Mouse (Mus musculus) granulocyte monocyte progenitor cell, adult 5-6 weeks (primary cell): ENCODE data around the gene Gemin2. TPM values are rescaled to one million over a fixed set of nuclear protein-coding genes. Genes with fewer than 3 reads are reported as not detected.

Source experiments
- ATAC-seq: replicated peaks from 2 replicates; pipeline ENCODE4 v1.8.0; 2016; ENCODE audit warnings: mild to moderate bottlenecking, moderate TSS enrichment, inconsistent platforms; ENCODE audit not compliant: poor library complexity, severe bottlenecking
- total RNA-seq, 2 experiments: library from RNA; stranded (forward) in 1 of 2; stranded (reverse) in 1 of 2; fragments of 200-712, 200-1000 nt in 1 of 2; fragments of >200 nt in 1 of 2; fragmentation: Nextera tagmentation in 1 of 2; gene quantifications; 2 replicates each; pipeline ENCODE4 v1.2.3; 2014 to 2017

The Gemin2 gene
- total RNA-seq (2014; fragmentation: Nextera tagmentation): 23.0 and 23.4 TPM in 2 replicates
- total RNA-seq (2017): 14.0 and 22.3 TPM in 2 replicates

DNA sequence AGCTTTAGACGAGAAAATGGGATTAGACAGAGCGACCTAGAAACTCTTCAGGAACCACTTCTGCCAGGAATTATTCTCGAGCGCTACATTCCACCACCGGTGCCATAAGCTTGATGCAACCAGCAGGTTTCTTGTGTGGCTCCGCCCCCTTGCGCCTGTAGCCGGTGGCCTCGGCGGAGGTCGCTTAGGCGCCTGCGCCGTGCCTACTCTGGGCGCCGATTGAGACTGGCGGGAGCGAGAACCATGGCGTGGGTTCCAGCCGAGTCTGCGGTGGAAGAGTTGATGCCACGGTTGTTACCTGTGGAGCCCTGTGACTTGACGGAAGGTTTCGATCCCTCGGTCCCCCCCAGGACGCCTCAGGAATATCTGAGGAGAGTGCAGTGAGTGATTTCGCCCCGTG lies at the start of gene Gemin2:
TSS of gene Gemin2 (plus strand) at position 160 of the 400 bp plus-strand sequence.
- peak; percentile 73 for ATAC-seq

DNA sequence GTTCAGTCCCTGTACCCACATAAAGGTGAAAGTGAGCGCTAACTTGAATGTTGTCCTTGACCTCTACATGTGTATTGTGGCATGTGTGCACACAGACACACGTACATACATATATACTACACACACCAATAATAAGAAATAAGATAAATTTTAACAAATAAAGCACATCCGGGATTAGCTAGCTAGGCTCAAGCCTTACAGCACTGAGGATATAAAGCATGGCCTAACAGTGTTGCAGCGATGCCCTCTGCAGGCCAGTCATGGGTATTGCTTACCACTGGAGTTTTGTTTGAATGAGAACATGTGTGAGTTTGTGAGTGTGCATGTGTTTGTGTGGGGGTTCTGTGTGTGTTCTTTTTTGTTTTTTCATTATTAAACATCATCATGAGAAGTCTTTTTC lies 48.6 kb upstream of the Gemin2 start:
- ATAC-seq: peak; percentile 86

DNA sequence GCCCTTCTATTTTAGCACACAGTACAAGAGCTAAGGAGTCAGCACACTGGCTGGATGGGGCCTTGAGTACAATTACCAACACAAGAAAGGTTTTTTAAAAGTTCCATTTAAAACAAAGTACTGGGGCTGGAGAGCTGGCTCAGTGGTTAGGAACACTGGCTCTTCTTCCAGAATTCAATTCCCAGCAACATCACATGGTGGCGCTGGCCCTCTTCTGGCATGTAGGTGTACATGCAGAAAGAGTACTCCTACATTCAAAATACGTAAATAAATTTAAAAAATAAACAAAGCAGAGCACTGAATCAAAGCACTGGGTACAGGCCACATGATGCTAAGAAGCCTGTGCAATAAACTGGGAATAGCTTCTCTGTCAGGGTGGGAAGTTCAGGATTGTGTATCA lies 36.2 kb upstream of the Gemin2 start:
- ATAC-seq: no peak

DNA sequence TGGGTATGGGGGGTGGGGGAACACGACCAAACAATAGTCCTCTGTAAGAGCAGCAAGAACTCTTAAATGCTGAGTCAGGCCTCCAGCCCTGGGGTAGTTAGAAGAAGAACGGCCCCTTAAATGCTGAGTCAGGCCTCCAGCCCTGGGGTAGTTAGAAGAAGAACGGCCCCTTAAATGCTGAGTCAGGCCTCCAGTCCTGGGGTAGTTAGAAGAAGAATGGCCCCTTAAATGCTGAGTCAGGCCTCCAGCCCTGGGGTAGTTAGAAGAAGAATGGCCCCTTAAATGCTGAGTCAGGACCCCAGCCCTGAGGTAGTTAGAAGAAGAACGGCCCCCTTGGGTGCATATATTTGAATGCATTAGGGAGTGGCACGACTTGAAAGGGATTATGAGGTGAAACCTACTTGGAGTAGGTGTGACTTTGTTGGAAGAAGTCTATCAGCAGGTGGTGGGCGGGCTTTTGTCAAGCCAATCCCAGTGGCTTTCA lies 32.0 kb upstream of the Gemin2 start:
- ATAC-seq: peak; percentile 30

DNA sequence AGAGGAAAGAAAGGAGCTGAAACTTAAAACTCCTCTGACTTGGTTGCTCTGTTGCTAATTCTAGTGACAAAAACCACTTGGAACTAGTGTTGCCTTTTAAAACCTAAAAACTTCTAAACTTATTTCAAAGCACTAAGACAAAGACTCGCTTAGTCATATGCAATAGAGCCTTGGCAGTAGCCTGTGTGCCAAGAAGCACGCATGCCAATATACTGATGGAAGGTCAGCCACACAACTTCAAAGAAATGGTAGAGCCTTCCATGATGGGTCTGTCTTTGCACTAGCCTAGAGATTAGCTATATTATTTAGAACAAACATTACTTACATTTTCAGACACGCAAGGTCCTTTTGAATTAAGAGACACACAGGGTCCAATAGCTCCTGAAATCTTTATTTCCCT lies 27.4 kb upstream of the Gemin2 start:
- ATAC-seq: no peak

- ATAC-seq: no peak
Measured at GRCm38 (mm10) chr12:59010482-59010881, 2.7 kb upstream of the Gemin2 start.

- no peak for ATAC-seq
Measured at GRCm38 (mm10) chr12:59011275-59011843, 1.8 kb upstream of the Gemin2 start.

DNA sequence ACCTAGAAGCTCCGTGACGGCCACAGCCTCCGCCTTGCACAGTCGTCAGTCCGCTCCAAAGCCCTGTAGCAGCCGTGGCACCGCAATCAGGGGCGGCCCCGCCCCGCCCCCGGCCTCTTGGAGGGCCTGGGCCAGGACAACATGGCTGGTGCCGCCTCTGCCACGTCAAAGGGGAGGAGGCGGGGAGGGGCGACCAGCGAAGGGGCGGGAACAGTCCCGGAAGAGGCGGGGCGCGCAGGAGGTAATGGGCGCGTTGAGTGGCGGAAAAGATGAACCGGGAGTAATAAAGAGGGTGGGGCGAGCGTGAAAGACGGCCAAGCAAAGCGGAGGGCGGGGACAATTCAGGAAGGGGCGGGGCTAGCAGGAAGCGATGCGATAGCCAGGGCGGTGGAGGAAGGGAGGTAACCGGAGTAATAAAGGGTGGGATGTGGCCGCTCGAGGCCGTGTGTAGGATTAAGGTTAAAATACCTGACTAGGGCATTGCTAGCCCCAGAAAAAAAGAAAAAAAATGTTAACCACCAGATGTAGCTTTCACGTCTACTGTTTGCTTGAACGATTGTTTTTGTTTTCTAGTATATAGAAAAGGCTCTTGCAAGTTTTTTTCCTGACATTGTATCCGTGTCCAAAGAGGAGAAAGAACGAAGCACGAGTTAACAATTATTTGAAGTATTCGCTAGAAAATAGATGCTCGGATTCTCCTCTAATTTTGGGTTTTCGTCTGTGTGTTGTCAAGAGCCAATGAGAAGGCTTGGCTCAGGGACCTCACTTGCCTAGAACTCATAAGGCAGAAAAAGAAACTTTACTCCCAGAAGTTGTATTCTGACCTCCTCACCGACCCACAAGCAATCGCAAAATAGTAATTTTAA lies 1.1 kb upstream of the Gemin2 start, which contains the start of gene Sec23a:
TSS of gene Sec23a (minus strand) at position 174 of the 866 bp plus-strand sequence.
- peak; percentile 83 for ATAC-seq

DNA sequence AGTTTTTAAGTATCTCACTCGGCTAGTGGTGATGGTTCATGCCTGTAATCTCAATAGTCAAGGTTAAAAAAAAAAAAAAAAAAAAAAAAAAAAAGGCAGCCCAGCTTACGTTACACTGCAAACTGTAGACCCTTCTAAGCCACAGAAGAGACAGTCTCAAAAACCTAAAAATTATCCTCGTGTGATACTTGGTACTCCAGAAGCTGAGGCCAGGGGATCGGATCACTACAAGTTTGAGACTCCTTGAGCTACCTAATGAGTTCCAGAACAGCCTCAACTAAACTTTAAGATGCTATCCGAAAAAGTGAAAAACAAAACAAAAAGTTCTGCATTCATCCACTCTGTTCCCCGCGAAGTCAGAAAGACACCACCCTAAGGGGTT lies 492 bp upstream of the Gemin2 start:
- no peak for ATAC-seq

GRCm38 (mm10) chr12:59017970-59018369 lies 4.8 kb downstream of the Gemin2 start:
- ATAC-seq: no peak

DNA sequence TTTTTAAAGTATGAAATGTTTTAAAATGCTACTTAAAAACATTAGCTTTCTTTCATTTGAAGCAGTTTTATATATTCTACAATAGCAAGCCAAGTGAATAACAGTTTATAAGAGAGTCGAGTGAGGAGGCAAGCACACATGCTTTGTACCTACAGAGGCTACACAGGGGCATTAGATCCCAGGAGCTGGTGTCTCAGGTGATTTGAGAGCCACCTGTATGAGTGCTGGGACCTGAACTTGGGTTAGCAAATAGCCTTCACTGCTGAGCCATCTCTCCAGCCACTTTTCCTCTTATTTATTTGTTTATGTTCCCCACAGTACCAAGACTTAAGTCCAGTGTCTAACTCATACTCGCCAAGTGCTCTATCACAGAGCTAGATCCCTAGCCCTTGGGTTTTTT lies 6.7 kb downstream of the Gemin2 start:
- no peak for ATAC-seq

- ATAC-seq: no peak
Measured at GRCm38 (mm10) chr12:59021306-59021705, 8.1 kb downstream of the Gemin2 start.

DNA sequence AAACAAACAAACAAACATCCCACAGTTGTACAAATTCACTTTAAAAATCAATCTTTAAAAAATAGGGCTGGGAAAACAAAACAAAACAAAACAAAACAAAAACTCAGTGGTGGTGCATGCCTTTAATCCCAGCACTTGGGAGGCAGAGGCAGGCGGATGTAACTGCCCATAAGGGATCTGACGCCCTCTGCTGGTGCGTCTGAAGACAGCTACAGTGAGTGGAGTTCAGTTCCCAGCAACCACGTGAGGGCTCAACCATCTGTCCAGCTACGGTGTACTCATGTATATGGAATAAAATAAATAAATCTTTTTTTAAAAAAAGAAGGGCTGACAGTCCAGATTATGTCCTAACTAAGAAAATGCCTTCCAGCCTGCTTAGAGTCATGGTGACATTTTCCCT lies 18.9 kb downstream of the Gemin2 start:
- ATAC-seq: peak; percentile 68

GRCm38 (mm10) chr12:59039162-59039970 lies 26.2 kb downstream of the Gemin2 start:
- no peak for ATAC-seq

- ATAC-seq: peak; percentile 88
Measured at GRCm38 (mm10) chr12:59039971-59040844, 27.0 kb downstream of the Gemin2 start.

DNA sequence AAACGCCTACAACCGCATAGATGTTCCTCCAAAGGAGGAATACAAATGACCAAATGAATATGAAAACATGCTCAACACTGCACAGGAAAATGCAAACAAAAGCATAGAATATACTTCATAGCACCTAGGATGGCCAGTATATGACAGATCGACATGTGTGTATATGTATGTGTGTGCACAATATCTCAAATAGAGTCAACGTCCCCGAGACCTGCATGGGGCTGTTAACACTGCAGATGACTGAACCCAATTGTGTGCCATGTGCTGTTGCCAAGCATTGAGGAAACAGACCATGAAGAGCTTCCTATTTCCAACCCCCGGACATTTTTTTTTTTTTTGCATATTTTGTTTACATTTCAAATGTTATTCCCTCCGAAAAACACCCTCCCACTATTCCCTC lies 27.7 kb downstream of the Gemin2 start:
- ATAC-seq: peak; percentile 58

DNA sequence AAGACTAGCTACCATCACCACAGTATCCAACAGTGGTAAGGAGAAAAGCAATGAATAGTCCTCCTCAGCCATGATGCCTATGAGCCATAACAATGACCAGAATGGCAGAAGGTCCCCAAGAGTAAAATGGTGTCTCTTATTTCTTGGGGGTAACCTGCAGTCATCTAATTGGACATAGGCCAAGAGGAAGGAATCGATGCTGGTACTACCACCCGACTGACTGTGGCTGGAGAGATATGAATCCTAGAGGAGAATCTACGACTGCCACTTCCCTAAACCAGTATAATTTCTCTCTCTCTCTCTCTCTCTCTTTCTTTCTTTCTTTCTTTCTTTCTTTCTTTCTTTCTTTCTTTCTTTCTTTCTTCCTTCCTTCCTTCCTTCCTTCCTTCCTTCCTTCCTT lies 39.3 kb downstream of the Gemin2 start:
- no peak; the same call in 1 of the 2 replicates for ATAC-seq

- ATAC-seq: no peak
Measured at GRCm38 (mm10) chr12:59053166-59053565, 40.0 kb downstream of the Gemin2 start.

GRCm38 (mm10) chr12:59053976-59054375 lies 40.8 kb downstream of the Gemin2 start:
- peak; percentile 26; the same call in 1 of the 2 replicates for ATAC-seq
